Mouse (Mus musculus) liver, adult 2 months (tissue): ENCODE results near the gene Nup205.

ENCODE experiments used
- CTCF ChIP-seq: fragments of 200-500 bp; IDR thresholded peaks from 2 replicates; pipeline ENCODE4 v1.5.1; 2011; ENCODE audit warnings: low read depth, low read length, control low read depth
- POLR2A ChIP-seq: fragments of 200-500 bp; IDR thresholded peaks from 2 replicates; pipeline ENCODE4 v1.6.1; 2011; ENCODE audit warnings: low read length, control low read depth; ENCODE audit not compliant: insufficient read depth; ENCODE audit errors: extremely low read depth

DNA sequence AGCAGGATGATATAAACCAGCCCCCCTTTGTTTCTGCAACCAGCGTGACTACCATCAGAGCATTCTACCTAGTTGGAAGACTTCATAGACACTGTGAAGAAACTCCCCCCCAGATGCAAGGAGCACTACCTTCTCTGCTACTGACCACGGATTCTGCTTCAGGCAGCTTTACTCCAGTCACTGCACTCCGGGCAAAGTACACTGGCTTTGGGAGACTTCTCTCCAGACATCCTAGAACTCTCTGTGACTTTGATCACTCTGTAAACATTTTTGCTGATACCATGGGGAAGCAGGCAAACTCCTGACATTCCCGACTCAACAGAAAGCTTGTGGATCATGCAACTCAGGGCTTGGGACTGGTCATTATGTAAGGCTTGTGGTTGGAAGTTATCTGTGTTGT, 8.0 kb upstream of the Nup205 start:
- TF ChIP-seq CTCF (no peak), POLR2A (no peak)
